Mouse (Mus musculus) embryonic facial prominence, embryonic 15.5 days (tissue): ENCODE measurements around the gene Clec10a. TPM values are rescaled to one million over a fixed set of nuclear protein-coding genes. Genes with fewer than 3 reads are reported as not detected.
"Not testable (repeated sequence)": the region's sequence is repeated elsewhere in the genome, so short reads cannot be mapped to it uniquely, and the experiment has no call there.

Experiments used
- ATAC-seq: fragments of 200-750 bp; cut with Nextera tagmentation; 2 replicates; pipeline ENCODE4 v1.8.0; 2017; ENCODE audit warnings: low read depth, moderate TSS enrichment; ENCODE audit not compliant: insufficient number of reproducible peaks, low FRiP score, low TSS enrichment
- H3K27ac ChIP-seq: fragments of 300-500 bp; sonication (generic); replicated peaks from 2 replicates; pipeline ENCODE4 v1.5.1; 2015; ENCODE audit warnings: mild to moderate bottlenecking, inconsistent platforms
- H3K27me3 ChIP-seq: fragments of 300-500 bp; sonication (generic); 2 replicates; pipeline ENCODE4 v1.6.1; 2015; ENCODE audit warnings: inconsistent platforms
- H3K36me3 ChIP-seq: fragments of 300-500 bp; sonication (generic); 2 replicates; pipeline ENCODE4 v1.6.1; 2015; ENCODE audit warnings: mild to moderate bottlenecking, inconsistent platforms
- H3K4me1 ChIP-seq: fragments of 300-500 bp; sonication (generic); 2 replicates; pipeline ENCODE4 v1.6.1; 2015; ENCODE audit warnings: inconsistent platforms
- H3K4me2 ChIP-seq: fragments of 300-500 bp; sonication (generic); replicated peaks from 2 replicates; pipeline ENCODE4 v1.6.1; 2015; ENCODE audit warnings: mild to moderate bottlenecking, inconsistent platforms
- H3K4me3 ChIP-seq: fragments of 300-500 bp; sonication (generic); replicated peaks from 2 replicates; pipeline ENCODE4 v1.5.1; 2015; ENCODE audit warnings: mild to moderate bottlenecking, inconsistent platforms
- H3K9ac ChIP-seq: fragments of 300-500 bp; sonication (generic); 2 replicates; pipeline ENCODE4 v1.6.1; 2015; ENCODE audit warnings: inconsistent platforms
- H3K9me3 ChIP-seq: fragments of 300-500 bp; sonication (generic); replicated peaks from 2 replicates; pipeline ENCODE4 v1.6.1; 2016; ENCODE audit warnings: inconsistent platforms
- WGBS: fragments of 180-500 bp; shearing (Covaris S2); methylation state at CpG from one replicate; pipeline ENCODE4 v1.1.7; 2015; 5-methylcytosine and 5-hydroxymethylcytosine counted together
- polyA plus RNA-seq: library from polyadenylated mRNA; unstranded; fragments of >200 nt; fragmentation: Nextera tagmentation; extraction: Ambion mirVana; gene quantifications from 2 replicates; pipeline ENCODE4 v1.2.1, GENCODE M21; 2015

Clec10a gene
- polyA plus RNA-seq: 1.5 and 2.6 TPM in 2 replicates

GRCm38 (mm10) chr11:70155897-70156296, at the start of gene Clec10a:
Gene Clec10a, plus strand, starts transcription at chr11:70156197.
- not testable (repeated sequence) for ATAC-seq, H3K4me3 ChIP-seq, H3K4me2 ChIP-seq, H3K27me3 ChIP-seq, H3K9ac ChIP-seq, H3K27ac ChIP-seq, H3K4me1 ChIP-seq, H3K36me3 ChIP-seq, H3K9me3 ChIP-seq
- no CpG with 5 or more reads among the region's 5 CpGs for WGBS

- ATAC-seq: no peak
- no peaks in the 10 kb centered on the region for H3K9me3 ChIP-seq
- no peak overlapping the region for H3K4me3 ChIP-seq
- H3K9ac ChIP-seq: no peak overlapping the region
- no peak overlapping the region for H3K4me2 ChIP-seq
- 59% methylated on average over 8 of the region's 8 CpGs for WGBS
- no peaks in the 10 kb centered on the region for H3K27me3 ChIP-seq
- H3K4me1 ChIP-seq: no peaks in the 10 kb centered on the region
- no peaks in the 10 kb centered on the region for H3K36me3 ChIP-seq
- H3K27ac ChIP-seq: no peak overlapping the region
Observed at GRCm38 (mm10) chr11:70107085-70107484, 48.9 kb upstream of the Clec10a start.

GRCm38 (mm10) chr11:70110146-70110545, 45.9 kb upstream of the Clec10a start:
- H3K9ac ChIP-seq: no peak overlapping the region
- no peaks in the 10 kb centered on the region for H3K36me3 ChIP-seq
- no peaks in the 10 kb centered on the region for H3K4me1 ChIP-seq
- no peak overlapping the region for H3K4me2 ChIP-seq
- WGBS: 60% methylated on average over 3 of the region's 3 CpGs
- ATAC-seq: no peak
- H3K4me3 ChIP-seq: no peak overlapping the region
- H3K9me3 ChIP-seq: no peaks in the 10 kb centered on the region
- no peaks in the 10 kb centered on the region for H3K27me3 ChIP-seq
- no peak overlapping the region for H3K27ac ChIP-seq

- H3K36me3 ChIP-seq: no peaks in the 10 kb centered on the region
- no peak overlapping the region for H3K4me2 ChIP-seq
- no peaks in the 10 kb centered on the region for H3K9me3 ChIP-seq
- no peak overlapping the region for H3K9ac ChIP-seq
- no peaks in the 10 kb centered on the region for H3K4me1 ChIP-seq
- H3K27me3 ChIP-seq: no peaks in the 10 kb centered on the region
- 45% methylated on average over 4 of the region's 4 CpGs for WGBS
- no peak overlapping the region for H3K4me3 ChIP-seq
- ATAC-seq: no peak
- no peak overlapping the region for H3K27ac ChIP-seq
Observed at GRCm38 (mm10) chr11:70114562-70114961, 41.4 kb upstream of the Clec10a start.

- 89% methylated on average over 3 of the region's 3 CpGs for WGBS
- no peaks in the 10 kb centered on the region for H3K9me3 ChIP-seq
- H3K27ac ChIP-seq: no peak overlapping the region
- H3K4me2 ChIP-seq: no peak overlapping the region
- H3K9ac ChIP-seq: no peak overlapping the region
- H3K36me3 ChIP-seq: no peaks in the 10 kb centered on the region
- H3K4me1 ChIP-seq: no peaks in the 10 kb centered on the region
- no peak for ATAC-seq
- H3K4me3 ChIP-seq: no peak overlapping the region
- H3K27me3 ChIP-seq: no peaks in the 10 kb centered on the region
Observed at GRCm38 (mm10) chr11:70115901-70116300, 40.1 kb upstream of the Clec10a start.

GRCm38 (mm10) chr11:70129926-70130379, 26.0 kb upstream of the Clec10a start, which contains the start of gene Mgl2:
Gene Mgl2, plus strand, starts transcription at chr11:70130329.
- ATAC-seq: no peak
- Histone ChIP-seq H3K4me1 (no peaks in the 10 kb centered on the region), H3K9ac (no peak within 1 kb of the TSS), H3K27ac (no peak within 1 kb of the TSS), H3K4me2 (no peak within 1 kb of the TSS), H3K36me3 (no peaks in the 10 kb centered on the region), H3K9me3 (no peaks in the 10 kb centered on the region), H3K27me3 (no peaks in the 10 kb centered on the region), H3K4me3 (no peak within 1 kb of the TSS)
- WGBS: 76% methylated on average over 9 of the region's 9 CpGs

- 55% methylated on average over 3 of the region's 3 CpGs for WGBS
- H3K27ac ChIP-seq, H3K27me3 ChIP-seq, ATAC-seq, H3K4me1 ChIP-seq, H3K9me3 ChIP-seq, H3K4me3 ChIP-seq, H3K4me2 ChIP-seq, H3K36me3 ChIP-seq, H3K9ac ChIP-seq: not testable (repeated sequence)
Observed at GRCm38 (mm10) chr11:70135001-70135400, 21.0 kb upstream of the Clec10a start.

- H3K4me1 ChIP-seq, H3K9me3 ChIP-seq, ATAC-seq, H3K27ac ChIP-seq, H3K4me2 ChIP-seq, H3K4me3 ChIP-seq, H3K27me3 ChIP-seq, H3K9ac ChIP-seq, H3K36me3 ChIP-seq: not testable (repeated sequence)
- 82% methylated on average over 8 of the region's 8 CpGs for WGBS
Observed at GRCm38 (mm10) chr11:70135925-70136324, 20.1 kb upstream of the Clec10a start.

GRCm38 (mm10) chr11:70139171-70139570, 16.8 kb upstream of the Clec10a start:
- no peaks in the 10 kb centered on the region for H3K36me3 ChIP-seq
- H3K4me2 ChIP-seq: no peak overlapping the region
- H3K9me3 ChIP-seq: no peaks in the 10 kb centered on the region
- no peaks in the 10 kb centered on the region for H3K27me3 ChIP-seq
- 87% methylated on average over 10 of the region's 10 CpGs for WGBS
- H3K4me3 ChIP-seq: no peak overlapping the region
- ATAC-seq: no peak
- H3K4me1 ChIP-seq: no peaks in the 10 kb centered on the region
- H3K27ac ChIP-seq: no peak overlapping the region
- H3K9ac ChIP-seq: no peak overlapping the region

GRCm38 (mm10) chr11:70151072-70151471, 4.9 kb upstream of the Clec10a start:
- no peaks in the 10 kb centered on the region for H3K9me3 ChIP-seq
- no peaks in the 10 kb centered on the region for H3K27me3 ChIP-seq
- H3K9ac ChIP-seq: no peak overlapping the region
- H3K27ac ChIP-seq: no peak overlapping the region
- no peaks in the 10 kb centered on the region for H3K36me3 ChIP-seq
- H3K4me3 ChIP-seq: no peak overlapping the region
- no peak overlapping the region for H3K4me2 ChIP-seq
- WGBS: 65% methylated on average over 3 of the region's 3 CpGs
- H3K4me1 ChIP-seq: no peaks in the 10 kb centered on the region
- no peak for ATAC-seq

- Histone ChIP-seq H3K9me3 (no peaks in the 10 kb centered on the region), H3K4me1 (no peaks in the 10 kb centered on the region), H3K27me3 (no peaks in the 10 kb centered on the region), H3K36me3 (no peaks in the 10 kb centered on the region), H3K4me2 (no peak overlapping the region), H3K4me3 (no peak overlapping the region), H3K27ac (no peak overlapping the region), H3K9ac (no peak overlapping the region)
- ATAC-seq: no peak
- 81% methylated on average over 3 of the region's 3 CpGs for WGBS
Observed at GRCm38 (mm10) chr11:70162336-70162735, 6.3 kb downstream of the Clec10a start.
